In genomic region chr5:122111091-122111932, GRCm38 (mm10) we compare ENCODE assay signal across 13 mouse cellular contexts. TPM values are rescaled to one million over a fixed set of nuclear protein-coding genes. Genes with fewer than 3 reads are reported as not detected.
DNase-seq lines count a peak whose midpoint lies in the region; ATAC-seq and TF ChIP-seq lines count a peak whose summit lies in the region.
"Had no signal": no experiment of that assay in that cellular context is flagged by ENCODE, and none has a peak within 500 bp of the region (broad histone marks: within the 10 kb centered on the region; RNA-seq: fewer than 3 reads in every experiment).

No protein-coding gene starts in this region.

- H3K36me3 ChIP-seq in intestine, embryonic 14.5 days (ENCODE audit: control insufficient read depth, insufficient read depth, low read length), result no peaks in the 10 kb centered on the region
- no peaks in the 10 kb centered on the region; the same call in 1 of the 2 replicates for H3K36me3 ChIP-seq in intestine, embryonic 15.5 days
- H3K36me3 ChIP-seq in neural tube, embryonic 13.5 days, result no peaks in the 10 kb centered on the region
- H3K36me3 ChIP-seq in heart, embryonic 13.5 days, result peaks cover 19% of the 10 kb centered on the region
- H3K36me3 ChIP-seq in midbrain, embryonic 14.5 days (ENCODE audit: control insufficient read depth, insufficient read depth, low read length), result no peaks in the 10 kb centered on the region
- no peaks in the 10 kb centered on the region for H3K36me3 ChIP-seq in thymus, adult 2 months (ENCODE audit: control insufficient read depth, insufficient read depth, low read length)

- TF ChIP-seq CTCF in thymus, adult 2 months (IDR thresholded peaks at IDR 0.05; ENCODE audit: borderline replicate concordance, control insufficient read depth, extremely low read depth, insufficient read depth, low read length, poor library complexity), result no peak

- no peak for ATAC-seq in intestine, embryonic 14.5 days (replicated peaks; ENCODE audit: low FRiP score, low TSS enrichment, low read depth)
- ATAC-seq in intestine, embryonic 15.5 days, result no peak
- ATAC-seq in neural tube, embryonic 13.5 days (ENCODE audit: low read depth), result 0 out of 2 replicates have a peak, but pooled peaks have one; percentile 23
- no peak for ATAC-seq in heart, embryonic 13.5 days (ENCODE audit: extremely low read depth, insufficient number of reproducible peaks, low FRiP score, low TSS enrichment)
- no peak for ATAC-seq in midbrain, embryonic 14.5 days (ENCODE audit: low FRiP score, low TSS enrichment)

- H3K4me3 ChIP-seq in intestine, embryonic 14.5 days (ENCODE audit: low read depth, low read length), result no peak overlapping the region
- H3K4me3 ChIP-seq in intestine, embryonic 15.5 days (replicated peaks), result no peak overlapping the region
- H3K4me3 ChIP-seq in neural tube, embryonic 13.5 days, result no peak overlapping the region
- H3K4me3 ChIP-seq in heart, embryonic 13.5 days, result no peak overlapping the region
- H3K4me3 ChIP-seq in midbrain, embryonic 14.5 days (replicated peaks; ENCODE audit: low read depth, low read length), result no peak overlapping the region
- no peak overlapping the region for H3K4me3 ChIP-seq in thymus, adult 2 months (ENCODE audit: control insufficient read depth, insufficient read depth, low read length)

- no peak overlapping the region for H3K27ac ChIP-seq in intestine, embryonic 14.5 days (ENCODE audit: low read depth)
- no peak overlapping the region for H3K27ac ChIP-seq in intestine, embryonic 15.5 days
- H3K27ac ChIP-seq in neural tube, embryonic 13.5 days (replicated peaks), result no peak overlapping the region
- peak overlapping the region; percentile 55 for H3K27ac ChIP-seq in heart, embryonic 13.5 days (replicated peaks)
- no peak overlapping the region for H3K27ac ChIP-seq in midbrain, embryonic 14.5 days (replicated peaks; ENCODE audit: low read depth, low read length)
- no peak overlapping the region for H3K27ac ChIP-seq in thymus, adult 2 months (ENCODE audit: control insufficient read depth, insufficient read depth, low read length)

- H3K4me2 ChIP-seq in intestine, embryonic 14.5 days (ENCODE audit: low read length), result 0 out of 2 replicates have a peak overlapping the region, but pooled peaks have one; percentile 7
- no peak overlapping the region; the same call in 1 of the 2 replicates for H3K4me2 ChIP-seq in intestine, embryonic 15.5 days (replicated peaks)
- 0 out of 2 replicates have a peak overlapping the region, but pooled peaks have one; percentile 25 for H3K4me2 ChIP-seq in neural tube, embryonic 13.5 days
- peak overlapping the region; percentile 18; the same call in 1 of the 2 replicates for H3K4me2 ChIP-seq in heart, embryonic 13.5 days
- H3K4me2 ChIP-seq in midbrain, embryonic 14.5 days (ENCODE audit: low read length), result peak overlapping the region; percentile 1; the same call in 1 of the 2 replicates

- no peak overlapping the region for H3K9ac ChIP-seq in intestine, embryonic 14.5 days (ENCODE audit: low read length)
- H3K9ac ChIP-seq in intestine, embryonic 15.5 days, result no peak overlapping the region
- H3K9ac ChIP-seq in neural tube, embryonic 13.5 days, result no peak overlapping the region
- no peak overlapping the region for H3K9ac ChIP-seq in heart, embryonic 13.5 days
- H3K9ac ChIP-seq in midbrain, embryonic 14.5 days (replicated peaks; ENCODE audit: low read length), result no peak overlapping the region

- H3K4me1 ChIP-seq in intestine, embryonic 14.5 days (replicated peaks; ENCODE audit: control insufficient read depth, insufficient read depth, low read length), result no peaks in the 10 kb centered on the region
- no peaks in the 10 kb centered on the region for H3K4me1 ChIP-seq in intestine, embryonic 15.5 days (replicated peaks)
- no peaks in the 10 kb centered on the region for H3K4me1 ChIP-seq in neural tube, embryonic 13.5 days (replicated peaks)
- H3K4me1 ChIP-seq in heart, embryonic 13.5 days, result peaks cover 21% of the 10 kb centered on the region
- H3K4me1 ChIP-seq in midbrain, embryonic 14.5 days (ENCODE audit: control insufficient read depth, insufficient read depth, low read length), result no peaks in the 10 kb centered on the region
- H3K4me1 ChIP-seq in thymus, adult 2 months (replicated peaks; ENCODE audit: control insufficient read depth, insufficient read depth, low read length), result 0 out of 2 replicates have a peak, but pooled peaks cover 3% of the 10 kb centered on the region

- DNase-seq in intestine, embryonic 14.5 days (ENCODE audit: low spot score), result no peak
- DNase-seq in neural tube, embryonic 10.5 days (ENCODE audit: extremely low spot score, low spot score), result no peak
- DNase-seq in midbrain, embryonic 14.5 days, result no peak
- DNase-seq in thymus, adult 2 months, result no peak
- DNase-seq in spleen, postnatal 10 days (ENCODE audit: low spot score in 2 of 2), result no peak
- DNase-seq: adrenal gland, postnatal 36 days; cerebellum, adult 18-20 months; layer of hippocampus, postnatal 36 days; thymus, postnatal 4 days had no signal

- H3K9me3 ChIP-seq in intestine, embryonic 14.5 days (ENCODE audit: control insufficient read depth, low read length), result no peaks in the 10 kb centered on the region
- H3K9me3 ChIP-seq in intestine, embryonic 15.5 days, result no peaks in the 10 kb centered on the region
- no peaks in the 10 kb centered on the region; the same call in 1 of the 2 replicates for H3K9me3 ChIP-seq in neural tube, embryonic 13.5 days
- H3K9me3 ChIP-seq in heart, embryonic 13.5 days, result no peaks in the 10 kb centered on the region
- no peaks in the 10 kb centered on the region; the same call in 1 of the 2 replicates for H3K9me3 ChIP-seq in midbrain, embryonic 14.5 days (ENCODE audit: control insufficient read depth, low read length)

- no peaks in the 10 kb centered on the region for H3K27me3 ChIP-seq in intestine, embryonic 14.5 days (replicated peaks; ENCODE audit: control insufficient read depth, insufficient read depth, low read length)
- H3K27me3 ChIP-seq in intestine, embryonic 15.5 days (replicated peaks), result no peaks in the 10 kb centered on the region
- H3K27me3 ChIP-seq in neural tube, embryonic 13.5 days, result no peaks in the 10 kb centered on the region
- H3K27me3 ChIP-seq in heart, embryonic 13.5 days (replicated peaks), result no peaks in the 10 kb centered on the region
- H3K27me3 ChIP-seq in midbrain, embryonic 14.5 days (ENCODE audit: control insufficient read depth, insufficient read depth, low read length), result no peaks in the 10 kb centered on the region
- no peaks in the 10 kb centered on the region for H3K27me3 ChIP-seq in thymus, adult 2 months (ENCODE audit: control insufficient read depth, insufficient read depth, low read length)

- WGBS in intestine, embryonic 14.5 days, result 66% methylated on average over 26 of the region's 26 CpGs
- WGBS in intestine, embryonic 15.5 days, result 64% methylated on average over 26 of the region's 26 CpGs
- WGBS in neural tube, embryonic 13.5 days, result 72% methylated on average over 26 of the region's 26 CpGs
- WGBS in heart, embryonic 13.5 days, result 52% methylated on average over 26 of the region's 26 CpGs
- 67% methylated on average over 26 of the region's 26 CpGs for WGBS in midbrain, embryonic 14.5 days
- WGBS in thymus, adult 2 months, result 89% methylated on average over 26 of the region's 26 CpGs

- TF ChIP-seq POLR2A in thymus, adult 2 months (IDR thresholded peaks at IDR 0.05; ENCODE audit: control insufficient read depth, extremely low read depth, insufficient read depth, low read length, poor library complexity), result no peak

RNA-seq across cellular contexts. Expression of gene Myl2, which starts 10.6 kb away (rescaled TPM):
- polyA plus RNA-seq in intestine, embryonic 14.5 days (2014; fragmentation: Nextera tagmentation; extraction: Ambion mirVana), result not detected in 2 replicates
- 0.45 and 0.62 TPM in 2 replicates for polyA plus RNA-seq in intestine, embryonic 15.5 days (2015; fragmentation: Nextera tagmentation; extraction: Ambion mirVana)
- 2.9 and 7.2 TPM in 2 replicates for polyA plus RNA-seq in neural tube, embryonic 13.5 days (2015; fragmentation: Nextera tagmentation; extraction: Ambion mirVana)
- polyA plus RNA-seq in heart, embryonic 13.5 days (2015; fragmentation: Nextera tagmentation; extraction: Ambion mirVana), result 7,724 and 9,145 TPM in 2 replicates
- polyA plus RNA-seq in midbrain, embryonic 14.5 days (2014; fragmentation: Nextera tagmentation; extraction: Ambion mirVana), result 1.9 and 3.0 TPM in 2 replicates
- polyA plus RNA-seq in thymus, adult 2 months (2012; rRNA removed), result 0.79 and 169 TPM in 2 replicates

RNA-seq across cellular contexts. Expression of gene Ccdc63, which starts 29.3 kb away (rescaled TPM):
- polyA plus RNA-seq in intestine, embryonic 14.5 days (2014; fragmentation: Nextera tagmentation; extraction: Ambion mirVana), result 0.32 TPM in 1 of 2 replicates, not detected in the other
- polyA plus RNA-seq in intestine, embryonic 15.5 days (2015; fragmentation: Nextera tagmentation; extraction: Ambion mirVana), result not detected in 2 replicates
- 0.46 and 0.69 TPM in 2 replicates for polyA plus RNA-seq in neural tube, embryonic 13.5 days (2015; fragmentation: Nextera tagmentation; extraction: Ambion mirVana)
- polyA plus RNA-seq in heart, embryonic 13.5 days (2015; fragmentation: Nextera tagmentation; extraction: Ambion mirVana), result 0.36 TPM in 1 of 2 replicates, not detected in the other
- polyA plus RNA-seq in midbrain, embryonic 14.5 days (2014; fragmentation: Nextera tagmentation; extraction: Ambion mirVana), result not detected in 2 replicates
- polyA plus RNA-seq in thymus, adult 2 months (2012; rRNA removed), result 0.23 and 0.42 TPM in 2 replicates
- polyA plus RNA-seq: liver, embryonic 16.5 days had no signal

RNA-seq across cellular contexts. Expression of gene Ppp1cc, which starts 46.8 kb away (rescaled TPM):
- 259 and 270 TPM in 2 replicates for polyA plus RNA-seq in intestine, embryonic 14.5 days (2014; fragmentation: Nextera tagmentation; extraction: Ambion mirVana)
- polyA plus RNA-seq in intestine, embryonic 15.5 days (2015; fragmentation: Nextera tagmentation; extraction: Ambion mirVana), result 240 and 244 TPM in 2 replicates
- polyA plus RNA-seq in neural tube, embryonic 13.5 days (2015; fragmentation: Nextera tagmentation; extraction: Ambion mirVana), result 209 and 226 TPM in 2 replicates
- 190 and 219 TPM in 2 replicates for polyA plus RNA-seq in heart, embryonic 13.5 days (2015; fragmentation: Nextera tagmentation; extraction: Ambion mirVana)
- 232 and 238 TPM in 2 replicates for polyA plus RNA-seq in midbrain, embryonic 14.5 days (2014; fragmentation: Nextera tagmentation; extraction: Ambion mirVana)
- polyA plus RNA-seq in thymus, adult 2 months (2012; rRNA removed), result 194 and 220 TPM in 2 replicates

Comparison
In these comparisons a context has a peak if more than half of its experiments do, and no peak if none do; other contexts are left out.
1. RNA of gene Myl2, which starts 10.6 kb away (polyA plus RNA-seq): 7,724 to 9,145 TPM in heart, embryonic 13.5 days; 0.79 to 169 TPM in thymus, adult 2 months, 2.9 to 7.2 TPM in neural tube, embryonic 13.5 days, 1.9 to 3.0 TPM in midbrain, embryonic 14.5 days, 0.45 to 0.62 TPM in intestine, embryonic 15.5 days and not detected in intestine, embryonic 14.5 days; every median in the first group is over 10 times any median in the second.